In genomic region chr10:66177318-66177717, GRCm38 (mm10) we compare ENCODE assay signal across 19 mouse cellular contexts.
DNase-seq lines count a peak whose midpoint lies in the region; ATAC-seq lines count a peak whose summit lies in the region.
"Had no signal": no experiment of that assay in that cellular context is flagged by ENCODE, and none has a peak within 500 bp of the region (broad histone marks: within the 10 kb centered on the region; RNA-seq: fewer than 3 reads in every experiment).

No protein-coding gene starts in this region.

- ATAC-seq in forebrain, embryonic 12.5 days (ENCODE audit: low FRiP score), result peak; percentile 53; the same call in 1 of the 2 replicates
- ATAC-seq in embryonic facial prominence, embryonic 12.5 days (ENCODE audit: insufficient number of reproducible peaks, insufficient read depth, low FRiP score, low TSS enrichment), result 0 out of 2 replicates have a peak, but pooled peaks have one; percentile 35
- peak; percentile 87 for ATAC-seq in midbrain, embryonic 13.5 days
- ATAC-seq: intestine, postnatal 0 days had no signal

- H3K4me2 ChIP-seq in forebrain, embryonic 12.5 days, result no peak overlapping the region
- H3K4me2 ChIP-seq in embryonic facial prominence, embryonic 12.5 days (replicated peaks), result no peak overlapping the region
- no peak overlapping the region for H3K4me2 ChIP-seq in midbrain, embryonic 13.5 days (replicated peaks)
- H3K4me2 ChIP-seq: limb, embryonic 13.5 days had no signal

- no peak overlapping the region for H3K4me3 ChIP-seq in forebrain, embryonic 12.5 days (replicated peaks)
- H3K4me3 ChIP-seq in forebrain, embryonic 10.5 days, result no peak overlapping the region
- no peak overlapping the region for H3K4me3 ChIP-seq in embryonic facial prominence, embryonic 12.5 days
- no peak overlapping the region for H3K4me3 ChIP-seq in midbrain, embryonic 13.5 days (replicated peaks)
- H3K4me3 ChIP-seq: gastrocnemius, adult 2 months; left cerebral cortex, adult 2 months; limb, embryonic 13.5 days; megakaryocyte, embryonic 14.5 days had no signal

- no peaks in the 10 kb centered on the region for H3K36me3 ChIP-seq in forebrain, embryonic 12.5 days (replicated peaks)
- H3K36me3 ChIP-seq in forebrain, embryonic 10.5 days (replicated peaks), result no peaks in the 10 kb centered on the region
- no peaks in the 10 kb centered on the region for H3K36me3 ChIP-seq in embryonic facial prominence, embryonic 12.5 days
- H3K36me3 ChIP-seq in midbrain, embryonic 13.5 days, result no peaks in the 10 kb centered on the region
- H3K36me3 ChIP-seq: limb, embryonic 13.5 days had no signal

- H3K27ac ChIP-seq in forebrain, embryonic 12.5 days, result no peak overlapping the region
- H3K27ac ChIP-seq in forebrain, embryonic 10.5 days, result no peak overlapping the region
- H3K27ac ChIP-seq in embryonic facial prominence, embryonic 12.5 days, result no peak overlapping the region
- no peak overlapping the region for H3K27ac ChIP-seq in midbrain, embryonic 13.5 days
- H3K27ac ChIP-seq: gastrocnemius, adult 2 months; kidney, postnatal 0 days; left cerebral cortex, adult 2 months; limb, embryonic 13.5 days; stomach, postnatal 0 days had no signal

- H3K27me3 ChIP-seq in forebrain, embryonic 12.5 days, result no peaks in the 10 kb centered on the region
- no peaks in the 10 kb centered on the region for H3K27me3 ChIP-seq in forebrain, embryonic 10.5 days (ENCODE audit: poor library complexity, severe bottlenecking)
- no peaks in the 10 kb centered on the region for H3K27me3 ChIP-seq in embryonic facial prominence, embryonic 12.5 days
- H3K27me3 ChIP-seq in midbrain, embryonic 13.5 days, result no peaks in the 10 kb centered on the region
- H3K27me3 ChIP-seq: limb, embryonic 13.5 days; megakaryocyte, embryonic 14.5 days had no signal

- no peak overlapping the region for H3K9ac ChIP-seq in forebrain, embryonic 12.5 days
- no peak overlapping the region for H3K9ac ChIP-seq in embryonic facial prominence, embryonic 12.5 days
- H3K9ac ChIP-seq in midbrain, embryonic 13.5 days (replicated peaks), result no peak overlapping the region
- H3K9ac ChIP-seq: limb, embryonic 13.5 days had no signal

- WGBS in forebrain, embryonic 12.5 days, result 39% methylated on average over 3 of the region's 3 CpGs
- WGBS in forebrain, embryonic 10.5 days, result 78% methylated on average over 3 of the region's 3 CpGs
- WGBS in embryonic facial prominence, embryonic 12.5 days, result 50% methylated on average over 3 of the region's 3 CpGs
- 56% methylated on average over 3 of the region's 3 CpGs for WGBS in midbrain, embryonic 13.5 days

- H3K4me1 ChIP-seq in forebrain, embryonic 12.5 days, result no peaks in the 10 kb centered on the region; the same call in 1 of the 2 replicates
- H3K4me1 ChIP-seq in forebrain, embryonic 10.5 days, result no peaks in the 10 kb centered on the region
- no peaks in the 10 kb centered on the region for H3K4me1 ChIP-seq in embryonic facial prominence, embryonic 12.5 days
- no peaks in the 10 kb centered on the region for H3K4me1 ChIP-seq in midbrain, embryonic 13.5 days (replicated peaks)
- H3K4me1 ChIP-seq: megakaryocyte, embryonic 14.5 days had no signal

- H3K9me3 ChIP-seq in forebrain, embryonic 12.5 days, result no peaks in the 10 kb centered on the region
- no peaks in the 10 kb centered on the region for H3K9me3 ChIP-seq in forebrain, embryonic 10.5 days
- no peaks in the 10 kb centered on the region for H3K9me3 ChIP-seq in embryonic facial prominence, embryonic 12.5 days
- H3K9me3 ChIP-seq in midbrain, embryonic 13.5 days, result no peaks in the 10 kb centered on the region
- H3K9me3 ChIP-seq: limb, embryonic 13.5 days had no signal

- DNase-seq in forebrain, embryonic 10.5 days (ENCODE audit: extremely low spot score, low spot score), result no peak
- peak; percentile 79 for DNase-seq in forelimb bud, embryonic 11.5 days (ENCODE audit: low read depth, low spot score)
- DNase-seq in adrenal gland, adult 18-20 months (ENCODE audit: low spot score in 2 of 2), result no peak
- DNase-seq in gastrocnemius, adult 18-20 months (ENCODE audit: low spot score), result no peak
- no peak for DNase-seq in layer of hippocampus, adult 18-20 months (ENCODE audit: low spot score in 2 of 2)
- DNase-seq: adrenal gland, postnatal 36 days; cerebellum, adult 8-10 months; gastrocnemius, adult 2 months; lung, postnatal 10 days; right cerebral cortex, postnatal 25 days had no signal

Comparison
In these comparisons a context has a peak if more than half of its experiments do, and no peak if none do; other contexts are left out.
1. ATAC-seq: peak in every context shown above with its lines; median percentile 87 in midbrain, embryonic 13.5 days; 53 in forebrain, embryonic 12.5 days; 35 in embryonic facial prominence, embryonic 12.5 days.